Mouse (Mus musculus) stomach, adult 2 months (tissue): Measurements from ENCODE around the gene Ugt1a7c. TPM values are rescaled to one million over a fixed set of nuclear protein-coding genes. Genes with fewer than 3 reads are reported as not detected.

Source experiments
- polyA plus RNA-seq: library from polyadenylated mRNA; depleted of rRNA; stranded (reverse); fragments of >200 nt; gene quantifications from 2 replicates; pipeline ENCODE4 v1.2.3, GENCODE M21; 2012; rRNA removed

The Ugt1a7c gene
- polyA plus RNA-seq = 5.6 and 12.9 TPM in 2 replicates

GRCm38 (mm10) chr1:88094941-88095492 is at the start of gene Ugt1a7c:
Gene Ugt1a7c, plus strand, starts transcription at chr1:88095062.

DNA sequence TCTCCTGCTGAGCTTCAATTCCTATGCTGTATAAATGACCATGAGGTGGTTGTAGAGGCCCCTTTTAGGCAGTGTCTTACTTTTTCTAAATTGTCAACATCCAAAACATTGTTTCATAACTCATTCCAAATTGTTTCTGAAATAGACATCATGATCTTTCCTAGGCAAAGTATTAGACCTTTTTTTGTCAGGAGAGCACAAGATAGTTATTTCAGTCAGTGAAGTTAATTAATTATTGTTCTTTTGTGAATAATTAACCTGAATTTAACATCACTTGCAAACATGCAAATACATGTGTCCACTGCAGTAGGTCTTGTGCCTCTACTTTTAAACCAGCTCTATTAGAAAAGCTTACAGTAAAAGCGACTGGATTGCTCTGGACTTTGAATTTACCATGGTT is 39.8 kb upstream of the Ugt1a7c start, which contains the start of gene Ugt1a10:
Ugt1a10 (plus strand) TSS at position 301 of the 400 bp plus-strand sequence.

GRCm38 (mm10) chr1:88070495-88070894 is 24.4 kb upstream of the Ugt1a7c start, which contains the start of gene Ugt1a9:
Gene Ugt1a9, plus strand, starts transcription at chr1:88070800.

GRCm38 (mm10) chr1:88087513-88087912 is 7.3 kb upstream of the Ugt1a7c start, which contains the start of gene Ugt1a8:
Gene Ugt1a8, plus strand, starts transcription at chr1:88087813.

GRCm38 (mm10) chr1:88103019-88103418 is 8.2 kb downstream of the Ugt1a7c start, which contains the start of gene Ugt1a6b:
Gene Ugt1a6b, plus strand, starts transcription at chr1:88103252.

DNA sequence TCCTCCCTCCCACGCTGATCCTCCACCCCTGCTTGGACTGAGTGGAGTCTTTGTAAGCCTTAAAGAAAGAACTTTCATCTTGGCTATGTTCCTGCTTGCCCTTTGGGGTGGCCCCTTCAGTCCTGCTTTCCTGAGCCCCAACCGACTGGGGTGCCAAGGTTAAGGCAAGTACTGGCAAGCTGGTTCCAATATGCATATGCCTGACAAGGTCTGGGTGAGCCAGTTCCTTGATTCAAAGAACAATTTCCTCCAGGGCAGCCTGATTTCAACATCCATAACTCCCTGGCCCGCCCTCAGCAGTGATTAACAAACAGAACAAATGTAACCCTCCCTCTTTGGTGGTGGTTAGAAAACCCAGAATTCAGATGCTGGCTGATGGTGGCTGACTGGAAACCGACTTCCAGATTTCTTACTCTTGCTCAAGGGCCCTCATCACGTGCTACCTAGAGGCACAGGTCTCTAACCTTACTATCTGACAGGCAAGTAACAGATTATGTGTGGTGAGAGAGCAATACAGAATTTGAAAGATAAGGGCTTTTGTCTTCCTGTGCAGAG is 39.7 kb downstream of the Ugt1a7c start, which contains the start of gene Ugt1a6a:
Ugt1a6a (plus strand) TSS at position 353 of the 555 bp plus-strand sequence.

DNA sequence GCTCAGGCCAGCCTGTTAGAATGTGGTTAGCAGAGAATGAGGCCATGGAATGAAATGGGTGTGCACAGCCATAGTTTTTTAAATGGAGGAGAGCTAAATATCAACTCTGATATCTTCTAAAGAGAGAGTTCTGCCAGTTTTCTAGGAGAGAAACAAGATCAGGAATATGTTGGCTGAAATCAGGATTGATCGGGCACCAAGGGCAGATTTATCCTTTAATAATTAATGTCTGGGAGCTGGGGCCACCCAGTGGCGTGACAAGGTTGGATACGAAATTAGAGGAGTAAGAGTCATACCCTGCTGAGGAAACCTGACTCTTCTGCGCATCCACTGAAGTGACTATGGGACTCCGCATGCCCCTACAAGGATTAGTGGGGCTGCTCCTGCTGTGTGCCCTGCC is 70.8 kb downstream of the Ugt1a7c start, which contains the start of gene Ugt1a5:
Ugt1a5 (plus strand) TSS at position 302 of the 400 bp plus-strand sequence.

DNA sequence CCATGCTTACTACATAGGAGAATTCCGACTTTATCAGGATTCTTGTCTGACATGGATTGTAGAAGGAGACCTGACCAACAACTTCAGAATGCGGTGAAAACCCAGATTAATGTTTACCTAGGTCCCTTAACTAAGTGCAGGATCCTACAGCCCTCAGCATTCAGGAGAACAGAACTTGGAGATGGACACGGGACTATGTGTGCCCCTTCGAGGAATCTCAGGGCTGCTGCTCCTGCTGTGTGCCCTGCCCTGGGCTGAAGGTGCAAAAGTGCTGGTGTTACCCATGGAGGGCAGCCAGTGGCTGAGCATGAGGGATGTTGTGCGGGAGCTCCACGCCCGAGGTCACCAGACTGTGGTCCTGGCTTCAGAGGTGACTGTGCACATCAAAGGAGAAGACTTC is 105.6 kb downstream of the Ugt1a7c start, which contains the start of gene Ugt1a2:
Ugt1a2 (plus strand) TSS at position 146 of the 400 bp plus-strand sequence.

GRCm38 (mm10) chr1:88205294-88205922 is 110.5 kb downstream of the Ugt1a7c start, which contains the start of gene Dnajb3:
Gene Dnajb3, minus strand, starts transcription at chr1:88205782.

GRCm38 (mm10) chr1:88211812-88212211 is 117.0 kb downstream of the Ugt1a7c start, which contains the start of gene Ugt1a1:
Gene Ugt1a1, plus strand, starts transcription at chr1:88211959.

DNA sequence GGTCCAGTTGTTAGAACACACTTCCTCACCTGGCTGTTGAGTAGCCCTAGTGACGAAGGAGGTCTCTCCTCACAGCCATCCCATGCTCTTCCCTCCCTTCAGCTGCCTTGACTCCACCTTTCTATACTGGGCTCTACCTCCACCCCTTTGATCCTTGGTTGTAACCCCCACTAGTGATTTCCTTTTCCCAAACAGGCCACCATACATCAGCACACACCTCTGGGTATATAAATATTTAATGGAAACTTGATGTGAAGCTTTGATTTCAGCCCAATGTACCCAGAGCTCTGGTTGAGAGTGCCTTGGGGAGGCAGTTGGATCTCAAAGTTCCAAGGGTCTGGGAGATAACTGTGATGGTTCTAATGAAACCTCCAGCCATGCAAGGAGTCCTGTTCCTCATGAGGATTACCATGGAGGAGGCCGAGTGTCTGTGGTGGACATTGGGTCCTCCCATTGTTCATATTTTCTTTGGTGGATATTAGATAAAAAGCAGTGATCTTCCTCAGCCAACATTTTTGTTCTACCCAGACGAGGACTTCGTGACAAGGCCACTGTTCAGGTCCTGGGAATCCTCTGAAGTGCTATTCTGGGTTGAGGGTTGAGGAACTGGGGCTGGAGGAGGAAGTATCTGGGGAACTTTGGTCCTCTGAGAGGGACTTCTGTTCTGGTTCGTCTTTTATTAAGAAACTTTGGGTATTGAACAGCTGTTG is 132.0 kb downstream of the Ugt1a7c start, which contains the start of gene Mroh2a:
Mroh2a (plus strand) TSS at position 317 of the 710 bp plus-strand sequence.

Other genes starting within 250 kb of the Ugt1a7c start
- 12.4 and 14.8 TPM in 2 replicates for gene Dgkd, start 241.8 kb upstream of the Ugt1a7c start, polyA plus RNA-seq
- gene Usp40, start 86.5 kb upstream of the Ugt1a7c start, polyA plus RNA-seq = 1.6 and 1.9 TPM in 2 replicates
- gene Ugt1a10, start 39.7 kb upstream of the Ugt1a7c start, polyA plus RNA-seq = not detected in 2 replicates
- gene Ugt1a9, start 24.3 kb upstream of the Ugt1a7c start, polyA plus RNA-seq = 0.09 TPM in 1 of 2 replicates, not detected in the other
- gene Ugt1a8, start 7.2 kb upstream of the Ugt1a7c start, polyA plus RNA-seq = not detected in 2 replicates
- 17.2 and 29.8 TPM in 2 replicates for gene Ugt1a6b, start 8.2 kb downstream of the Ugt1a7c start, polyA plus RNA-seq
- gene Ugt1a6a, start 39.7 kb downstream of the Ugt1a7c start, polyA plus RNA-seq = 14.9 and 21.4 TPM in 2 replicates
- 0.04 and 0.32 TPM in 2 replicates for gene Ugt1a5, start 71.0 kb downstream of the Ugt1a7c start, polyA plus RNA-seq
- 0.09 TPM in 1 of 2 replicates, not detected in the other for gene Ugt1a2, start 105.5 kb downstream of the Ugt1a7c start, polyA plus RNA-seq
- gene Dnajb3, start 110.7 kb downstream of the Ugt1a7c start, polyA plus RNA-seq = 0.15 and 0.60 TPM in 2 replicates
- gene Ugt1a1, start 116.9 kb downstream of the Ugt1a7c start, polyA plus RNA-seq = 1.1 and 1.6 TPM in 2 replicates
- 0.19 and 0.48 TPM in 2 replicates for gene Mroh2a, start 131.9 kb downstream of the Ugt1a7c start, polyA plus RNA-seq
- 5.2 and 6.9 TPM in 2 replicates for gene Hjurp, start 182.6 kb downstream of the Ugt1a7c start, polyA plus RNA-seq
- gene Trpm8, start 182.6 kb downstream of the Ugt1a7c start, polyA plus RNA-seq = not detected in 2 replicates